Mouse (Mus musculus) MEL (cell line): ENCODE results near the gene Olfr1280. TPM values are rescaled to one million over a fixed set of nuclear protein-coding genes. Genes with fewer than 3 reads are reported as not detected.
"Not testable (repeated sequence)": the region's sequence is repeated elsewhere in the genome, so short reads cannot be mapped to it uniquely, and the experiment has no call there.

Source experiments
- DNase-seq: peaks from one replicate; pipeline ENCODE4 v3.0.0; 2011; ENCODE audit warnings: low read depth, low spot score
- H3K27ac ChIP-seq: 2 replicates; pipeline ENCODE4 v1.5.1; 2012; ENCODE audit warnings: low read depth, mild to moderate bottlenecking, control low read depth, low read length, moderate library complexity; ENCODE audit not compliant: control insufficient read depth
- H3K27me3 ChIP-seq, 2 experiments: fragments of 150-350 bp in 1 of 2; sonication (generic) in 1 of 2; 2 replicates each; pipeline ENCODE4 v1.6.1; 2012; ENCODE audit warnings: low read length in 2 of 2, mild to moderate bottlenecking in 2 of 2, improper control_type of control experiment in 1 of 2, moderate library complexity in 1 of 2; ENCODE audit not compliant: insufficient read depth in 2 of 2, control insufficient read depth in 1 of 2
- H3K36me3 ChIP-seq, 2 experiments: 2 replicates each; pipeline ENCODE4 v1.6.1; 2012 to 2014; ENCODE audit warnings: low read length in 2 of 2, improper control_type of control experiment in 1 of 2, inconsistent platforms in 1 of 2, mild to moderate bottlenecking in 1 of 2; ENCODE audit not compliant: insufficient read depth in 2 of 2, control insufficient read depth in 1 of 2
- H3K4me1 ChIP-seq, 2 experiments: fragments of 150-350 bp in 1 of 2; sonication (generic) in 1 of 2; 2 replicates each; pipeline ENCODE4 v1.6.1; 2012; ENCODE audit warnings: low read length in 2 of 2, improper control_type of control experiment in 1 of 2, mild to moderate bottlenecking in 1 of 2; ENCODE audit not compliant: insufficient read depth in 2 of 2, control insufficient read depth in 1 of 2
- H3K4me3 ChIP-seq, 2 experiments: fragments of 150-350 bp in 1 of 2; sonication (generic) in 1 of 2; 2 replicates each; pipeline ENCODE4 v1.5.1; 2012; ENCODE audit warnings: low read depth in 2 of 2, low read length in 2 of 2, mild to moderate bottlenecking in 2 of 2, moderate library complexity in 2 of 2, control low read depth in 1 of 2, improper control_type of control experiment in 1 of 2; ENCODE audit not compliant: control insufficient read depth in 1 of 2, insufficient read depth in 1 of 2
- H3K79me2 ChIP-seq: 2 replicates; pipeline ENCODE4 v1.6.1; 2012; ENCODE audit warnings: mild to moderate bottlenecking, low read length, moderate library complexity; ENCODE audit not compliant: control insufficient read depth, poor library complexity, insufficient read depth
- H3K9ac ChIP-seq: 2 replicates; pipeline ENCODE4 v1.6.1; 2012; ENCODE audit warnings: low read depth, mild to moderate bottlenecking, control low read depth, low read length, moderate library complexity; ENCODE audit not compliant: control insufficient read depth, poor library complexity, severe bottlenecking
- H3K9me3 ChIP-seq: fragments of 150-350 bp; sonication (generic); replicated peaks from 2 replicates; pipeline ENCODE4 v1.6.1; 2012; ENCODE audit warnings: mild to moderate bottlenecking, low read length, improper control_type of control experiment, moderate library complexity; ENCODE audit not compliant: insufficient read depth
- CHD1 ChIP-seq: IDR thresholded peaks from 2 replicates; pipeline ENCODE4 v1.6.1; 2012; ENCODE audit warnings: low read depth, mild to moderate bottlenecking, inconsistent platforms, low read length, improper control_type of control experiment
- CTCF ChIP-seq, 3 experiments: IDR thresholded peaks in 2 of 3; conservative IDR thresholded peaks in 1 of 3; 2 replicates each; pipeline ENCODE4 v1.5.1; 2011 to 2012; ENCODE audit warnings: low read length in 3 of 3, low read depth in 2 of 3, mild to moderate bottlenecking in 2 of 3, improper control_type of control experiment in 1 of 3, inconsistent platforms in 1 of 3, mixed read lengths in 1 of 3, moderate library complexity in 1 of 3; ENCODE audit not compliant: control insufficient read depth in 1 of 3, insufficient read depth in 1 of 3, poor library complexity in 1 of 3, severe bottlenecking in 1 of 3
- E2F4 ChIP-seq: IDR thresholded peaks from 2 replicates; pipeline ENCODE4 v1.6.1; 2011; ENCODE audit warnings: low read depth, low read length, improper control_type of control experiment, borderline replicate concordance
- ELF1 ChIP-seq: IDR thresholded peaks from 2 replicates; pipeline ENCODE4 v1.6.1; 2014; ENCODE audit warnings: low read depth, mild to moderate bottlenecking, inconsistent platforms, low read length, improper control_type of control experiment, moderate library complexity
- EP300 ChIP-seq, 2 experiments: IDR thresholded peaks; 2 replicates each; pipeline ENCODE4 v1.6.1; 2011; ENCODE audit warnings: improper control_type of control experiment in 2 of 2, low read length in 2 of 2, low read depth in 1 of 2, mild to moderate bottlenecking in 1 of 2
- JUND ChIP-seq: IDR thresholded peaks from 2 replicates; pipeline ENCODE4 v1.6.1; 2011; ENCODE audit warnings: low read depth, mild to moderate bottlenecking, improper control_type of control experiment, low read length
- KAT2A ChIP-seq: conservative IDR thresholded peaks from 2 replicates; pipeline ENCODE4 v1.6.1; 2012; ENCODE audit warnings: low read depth, low read length, improper control_type of control experiment, inconsistent platforms
- MAFK ChIP-seq: IDR thresholded peaks from 2 replicates; pipeline ENCODE4 v1.6.1; 2011; ENCODE audit warnings: low read depth, mild to moderate bottlenecking, low read length, improper control_type of control experiment, borderline replicate concordance
- MAX ChIP-seq: IDR thresholded peaks from 2 replicates; pipeline ENCODE4 v1.6.1; 2011; ENCODE audit warnings: low read length, improper control_type of control experiment
- MEF2A ChIP-seq: IDR thresholded peaks from 2 replicates; pipeline ENCODE4 v1.6.1; 2014; ENCODE audit warnings: low read depth, mild to moderate bottlenecking, inconsistent platforms, low read length, improper control_type of control experiment; ENCODE audit not compliant: poor library complexity, insufficient replicate concordance, severe bottlenecking; ENCODE audit errors: extremely low read depth
- MYB ChIP-seq: IDR thresholded peaks from 2 replicates; pipeline ENCODE4 v1.6.1; 2011; ENCODE audit warnings: mild to moderate bottlenecking, low read depth, low read length, improper control_type of control experiment
- MYC ChIP-seq: IDR thresholded peaks from 2 replicates; pipeline ENCODE4 v1.6.1; 2011; ENCODE audit warnings: low read depth, mild to moderate bottlenecking, low read length, improper control_type of control experiment, moderate library complexity
- NELFE ChIP-seq: IDR thresholded peaks from 2 replicates; pipeline ENCODE4 v1.6.1; 2011; ENCODE audit warnings: low read depth, low read length, improper control_type of control experiment
- NRF1 ChIP-seq: IDR thresholded peaks from 2 replicates; pipeline ENCODE4 v1.6.1; 2014; ENCODE audit warnings: low read depth, mild to moderate bottlenecking, inconsistent platforms, low read length, improper control_type of control experiment, moderate library complexity; ENCODE audit not compliant: poor library complexity, insufficient read depth, severe bottlenecking
- POLR2A ChIP-seq, 2 experiments: IDR thresholded peaks; 2 replicates each; pipeline ENCODE4 v1.6.1; 2011 to 2012; ENCODE audit warnings: low read length in 2 of 2, mild to moderate bottlenecking in 2 of 2, control low read depth in 1 of 2, improper control_type of control experiment in 1 of 2, low read depth in 1 of 2, moderate library complexity in 1 of 2; ENCODE audit not compliant: control insufficient read depth in 1 of 2, insufficient read depth in 1 of 2, poor library complexity in 1 of 2
- POLR2AphosphoS2 ChIP-seq: IDR thresholded peaks from 2 replicates; pipeline ENCODE4 v1.6.1; 2011; ENCODE audit warnings: low read length, improper control_type of control experiment
- POLR2AphosphoS5 ChIP-seq: IDR thresholded peaks from 2 replicates; pipeline ENCODE4 v1.6.1; 2012; ENCODE audit warnings: low read depth, borderline replicate concordance, mild to moderate bottlenecking, inconsistent platforms, low read length, moderate library complexity, mixed read lengths
- RAD21 ChIP-seq: IDR thresholded peaks from 2 replicates; pipeline ENCODE4 v1.6.1; 2011; ENCODE audit warnings: mild to moderate bottlenecking, low read depth, low read length, improper control_type of control experiment
- RCOR1 ChIP-seq: IDR thresholded peaks from 2 replicates; pipeline ENCODE4 v1.6.1; 2012; ENCODE audit warnings: low read depth, mild to moderate bottlenecking, inconsistent platforms, low read length, improper control_type of control experiment
- SMC3 ChIP-seq: IDR thresholded peaks from 2 replicates; pipeline ENCODE4 v1.6.1; 2011; ENCODE audit warnings: low read depth, low read length, improper control_type of control experiment
- TAL1 ChIP-seq: IDR thresholded peaks from 2 replicates; pipeline ENCODE4 v1.6.1; 2012; ENCODE audit warnings: mild to moderate bottlenecking, inconsistent platforms, low read length, moderate library complexity, mixed read lengths
- TBP ChIP-seq: IDR thresholded peaks from 2 replicates; pipeline ENCODE4 v1.8.0; 2011; ENCODE audit warnings: low read depth, low read length, improper control_type of control experiment
- UBTF ChIP-seq: IDR thresholded peaks from 2 replicates; pipeline ENCODE4 v1.6.1; 2012; ENCODE audit warnings: low read depth, mild to moderate bottlenecking, inconsistent platforms, low read length, improper control_type of control experiment, moderate library complexity, borderline replicate concordance; ENCODE audit not compliant: insufficient read depth
- ZC3H11A ChIP-seq: IDR thresholded peaks from 2 replicates; pipeline ENCODE4 v1.6.1; 2012; ENCODE audit warnings: low read depth, mild to moderate bottlenecking, inconsistent platforms, low read length, improper control_type of control experiment
- ZMIZ1 ChIP-seq: IDR thresholded peaks from 2 replicates; pipeline ENCODE4 v1.6.1; 2012; ENCODE audit warnings: low read depth, mild to moderate bottlenecking, inconsistent platforms, low read length, improper control_type of control experiment, moderate library complexity
- polyA plus RNA-seq, 2 experiments: library from polyadenylated mRNA; stranded (reverse) in 1 of 2; unstranded in 1 of 2; fragments of >175 nt in 1 of 2; fragments of >200 nt in 1 of 2; gene quantifications; 2 replicates each; pipeline versions ENCODE4 v1.2.1 to v1.2.4; 2012; ENCODE audit warnings: low replicate concordance in 2 of 2, low read depth in 1 of 2; ENCODE audit not compliant: insufficient read length in 2 of 2, insufficient read depth in 1 of 2, missing spikeins in 1 of 2
- total RNA-seq: library from RNA; depleted of rRNA; stranded (reverse); fragments of 300-350 nt; gene quantifications from 2 replicates; pipeline ENCODE4 v1.2.3, GENCODE M21; 2012

The Olfr1280 gene
- total and polyA plus RNA-seq, 3 experiments: not detected

- TF ChIP-seq ZMIZ1: no peak
- no peak for TF ChIP-seq POLR2AphosphoS2
- no peak for TF ChIP-seq TAL1
- no peak for TF ChIP-seq JUND
- TF ChIP-seq MEF2A: no peak
- no peak for TF ChIP-seq RCOR1
- TF ChIP-seq NRF1: no peak
- TF ChIP-seq ELF1: no peak
- TF ChIP-seq SMC3: no peak
- no peak for TF ChIP-seq EP300 (IDR thresholded peaks at IDR 0.05; ENCODE audit: low read depth in 1 of 2, low read length in 2 of 2)
- no peak for TF ChIP-seq UBTF
- TF ChIP-seq ZC3H11A: no peak
- no peak for TF ChIP-seq POLR2A (IDR thresholded peaks at IDR 0.05; ENCODE audit: control insufficient read depth in 1 of 2, insufficient read depth in 1 of 2, low read depth in 1 of 2, low read length in 2 of 2, poor library complexity in 1 of 2)
- TF ChIP-seq MAFK: no peak
- TF ChIP-seq POLR2AphosphoS5: no peak
- TF ChIP-seq NELFE: no peak
- no peak for TF ChIP-seq CTCF (IDR thresholded peaks at IDR 0.05 in 2 of 3, conservative IDR thresholded peaks at IDR 0.05 in 1 of 3; ENCODE audit: control insufficient read depth in 1 of 3, insufficient read depth in 1 of 3, low read depth in 2 of 3, low read length in 3 of 3, poor library complexity in 1 of 3, severe bottlenecking in 1 of 3)
- no peak for TF ChIP-seq CHD1
- no peak for TF ChIP-seq MYC
- no peaks in the 10 kb centered on the region for H3K79me2 ChIP-seq
- H3K36me3 ChIP-seq: no peaks in the 10 kb centered on the region
- no peaks in the 10 kb centered on the region for H3K9me3 ChIP-seq
- no peak for DNase-seq
- H3K9ac ChIP-seq: no peak within 1 kb of the TSS
- H3K27ac ChIP-seq: no peak within 1 kb of the TSS
- H3K27me3 ChIP-seq: no peaks in the 10 kb centered on the region
- no peak within 1 kb of the TSS for H3K4me3 ChIP-seq
- H3K4me1 ChIP-seq: no peaks in the 10 kb centered on the region
These were observed 13.4 kb upstream of the Olfr1280 start, which contains the start of gene Olfr1279 for GRCm38 (mm10) chr2:111300374-111300773. Olfr1279 (plus strand) TSS chr2:111300635.

DNA sequence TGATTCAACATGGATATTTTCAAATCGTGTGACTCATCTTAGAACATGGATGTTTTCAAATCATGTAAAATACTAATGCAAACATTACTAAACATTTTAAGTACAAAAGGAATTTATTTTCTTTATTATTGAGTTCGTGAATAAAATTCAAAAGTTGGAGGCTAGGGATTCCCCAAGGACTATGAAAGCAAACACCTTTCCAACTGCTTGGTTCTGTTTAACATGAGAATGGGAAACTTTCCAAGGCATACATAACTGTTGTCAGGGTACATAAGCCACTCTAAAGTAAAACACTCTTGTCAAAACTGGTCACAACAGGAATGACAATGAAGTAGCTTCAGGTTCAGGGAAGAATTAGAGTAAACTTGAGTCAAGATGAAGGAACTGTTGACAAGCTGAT is 12.4 kb downstream of the Olfr1280 start, which contains the start of gene Olfr1281:
Gene Olfr1281, plus strand, starts transcription at position 301 of the 400 bp plus-strand sequence.
- Histone ChIP-seq H3K4me3 (no peak within 1 kb of the TSS), H3K27ac (no peak within 1 kb of the TSS), H3K9me3 (no peaks in the 10 kb centered on the region), H3K79me2 (no peaks in the 10 kb centered on the region), H3K9ac (no peak within 1 kb of the TSS), H3K36me3 (no peaks in the 10 kb centered on the region), H3K4me1 (no peaks in the 10 kb centered on the region), H3K27me3 (no peaks in the 10 kb centered on the region)
- TF ChIP-seq POLR2AphosphoS2: no peak
- no peak for TF ChIP-seq POLR2AphosphoS5
- TF ChIP-seq KAT2A: no peak
- no peak for TF ChIP-seq E2F4
- TF ChIP-seq MAX: no peak
- TF ChIP-seq NELFE: no peak
- TF ChIP-seq TBP: no peak
- TF ChIP-seq MYC: no peak
- TF ChIP-seq SMC3: no peak
- no peak for TF ChIP-seq POLR2A (IDR thresholded peaks at IDR 0.05; ENCODE audit: control insufficient read depth in 1 of 2, insufficient read depth in 1 of 2, low read depth in 1 of 2, low read length in 2 of 2, poor library complexity in 1 of 2)
- no peak for TF ChIP-seq MYB
- no peak for TF ChIP-seq ELF1
- no peak for TF ChIP-seq MEF2A
- no peak for TF ChIP-seq JUND
- TF ChIP-seq RAD21: no peak
- no peak for TF ChIP-seq EP300 (IDR thresholded peaks at IDR 0.05; ENCODE audit: low read depth in 1 of 2, low read length in 2 of 2)
- DNase-seq: no peak

DNA sequence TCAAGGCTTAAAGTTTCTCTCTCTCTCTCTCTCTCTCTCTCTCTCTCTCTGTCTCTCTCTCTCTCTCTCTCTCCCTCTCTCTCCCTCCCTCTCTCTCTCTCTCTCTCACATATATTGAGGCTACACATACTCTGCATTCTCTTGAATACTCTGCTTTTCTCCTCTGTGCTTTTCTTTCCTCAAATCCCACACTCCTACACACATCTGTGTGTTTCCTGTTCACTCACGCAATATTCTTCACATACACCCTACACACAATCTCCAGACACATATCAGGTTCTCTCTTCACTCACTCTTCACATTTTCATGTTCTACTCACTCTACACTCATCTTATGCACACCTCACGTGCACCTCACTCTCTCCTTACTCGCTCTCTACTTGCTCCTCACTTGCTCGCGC is 19.9 kb downstream of the Olfr1280 start:
- DNase-seq, H3K4me3 ChIP-seq, H3K4me1 ChIP-seq, H3K9ac ChIP-seq, H3K27me3 ChIP-seq, H3K9me3 ChIP-seq, H3K36me3 ChIP-seq, H3K27ac ChIP-seq, H3K79me2 ChIP-seq: not testable (repeated sequence)
